Mouse (Mus musculus) small intestine, adult 2 months (tissue): Measurements from ENCODE around the gene Ubald1. TPM values are rescaled to one million over a fixed set of nuclear protein-coding genes. Genes with fewer than 3 reads are reported as not detected.

Source experiments
- H3K27ac ChIP-seq: fragments of 200-500 bp; 2 replicates; pipeline ENCODE4 v1.5.1; 2012; ENCODE audit warnings: low read depth, low read length, control low read depth, inconsistent platforms; ENCODE audit not compliant: insufficient read depth
- H3K27me3 ChIP-seq: fragments of 200-500 bp; 2 replicates; pipeline ENCODE4 v1.6.1; 2012; ENCODE audit warnings: mild to moderate bottlenecking, moderate library complexity, low read length, inconsistent platforms; ENCODE audit not compliant: control insufficient read depth, insufficient read depth
- H3K36me3 ChIP-seq: fragments of 200-500 bp; 2 replicates; pipeline ENCODE4 v1.6.1; 2012; ENCODE audit warnings: mild to moderate bottlenecking, low read length, control low read depth, inconsistent platforms; ENCODE audit not compliant: control insufficient read depth, insufficient read depth
- H3K4me1 ChIP-seq: fragments of 200-500 bp; 2 replicates; pipeline ENCODE4 v1.6.1; 2012; ENCODE audit warnings: low read length, inconsistent platforms, mixed read lengths; ENCODE audit not compliant: control insufficient read depth, insufficient read depth, insufficient read length
- H3K4me3 ChIP-seq: fragments of 200-500 bp; 2 replicates; pipeline ENCODE4 v1.5.1; 2012; ENCODE audit warnings: low read depth, mild to moderate bottlenecking, control low read depth, inconsistent platforms, low read length, moderate library complexity
- CTCF ChIP-seq: fragments of 200-500 bp; IDR thresholded peaks from 2 replicates; pipeline ENCODE4 v1.5.1; 2012; ENCODE audit warnings: low read depth, mild to moderate bottlenecking, control low read depth, inconsistent platforms, low read length, moderate library complexity, mixed read lengths; ENCODE audit not compliant: insufficient replicate concordance, insufficient read length; ENCODE audit errors: extremely low read depth
- POLR2A ChIP-seq: fragments of 200-500 bp; IDR thresholded peaks from 2 replicates; pipeline ENCODE4 v1.6.1; 2012; ENCODE audit warnings: low read depth, mild to moderate bottlenecking, control low read depth, inconsistent platforms, low read length, moderate library complexity
- WGBS: fragments of 180-500 bp; shearing (Covaris S2); methylation state at CpG from one replicate; pipeline ENCODE4 v1.1.7; 2018; 5-methylcytosine and 5-hydroxymethylcytosine counted together
- polyA plus RNA-seq: library from polyadenylated mRNA; depleted of rRNA; stranded (reverse); fragments of >200 nt; gene quantifications from 2 replicates; pipeline ENCODE4 v1.2.3, GENCODE M21; 2012

The Ubald1 gene
- polyA plus RNA-seq, 1 experiment = 37.1 TPM

DNA sequence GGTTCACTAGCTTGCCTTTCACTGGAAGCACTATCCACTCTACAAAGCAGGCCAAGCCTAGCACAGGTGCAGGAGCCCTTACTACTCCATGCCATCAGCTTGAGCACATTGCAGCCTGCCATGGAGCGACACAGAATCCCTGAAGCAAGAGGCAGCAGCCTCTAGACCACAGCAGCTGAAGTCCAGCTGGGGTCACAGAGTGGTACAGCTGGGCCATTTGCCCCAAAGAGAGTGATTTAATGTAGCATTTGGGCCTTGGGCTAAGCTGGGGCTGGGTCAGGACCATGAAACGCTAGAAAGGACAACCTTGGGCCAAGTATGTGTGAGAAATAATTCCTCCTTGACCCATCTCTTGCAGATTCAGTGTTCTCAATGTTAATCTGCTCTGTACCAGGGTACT lies 32.0 kb downstream of the Ubald1 start:
- WGBS = 90% methylated on average over 2 of the region's 2 CpGs
- H3K27me3 ChIP-seq = no peaks in the 10 kb centered on the region
- TF ChIP-seq POLR2A = no peak
- no peak for TF ChIP-seq CTCF
- H3K27ac ChIP-seq = no peak overlapping the region
- no peaks in the 10 kb centered on the region for H3K36me3 ChIP-seq
- H3K4me3 ChIP-seq = no peak overlapping the region
- H3K4me1 ChIP-seq = no peaks in the 10 kb centered on the region

DNA sequence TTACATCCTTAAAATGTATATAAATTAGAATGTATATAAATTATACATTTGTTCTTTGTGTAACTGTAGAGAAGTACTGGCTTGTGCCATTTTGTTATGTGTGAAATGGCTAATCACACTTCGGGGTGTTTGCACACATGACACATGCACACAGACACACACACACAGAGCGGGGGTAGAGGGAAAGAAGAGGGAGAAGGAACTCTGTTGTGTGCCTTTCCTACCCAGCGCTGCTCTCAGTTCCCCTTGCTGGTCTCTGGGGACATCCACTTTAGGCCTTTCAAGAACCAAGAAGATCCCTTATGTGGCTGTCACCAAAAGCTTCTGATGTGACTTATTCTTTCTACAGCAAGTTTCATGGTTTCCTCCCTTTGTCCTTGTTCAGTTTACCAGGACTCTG lies 33.1 kb downstream of the Ubald1 start:
- no peaks in the 10 kb centered on the region for H3K36me3 ChIP-seq
- no peak overlapping the region for H3K4me3 ChIP-seq
- WGBS = 82% methylated on average over 3 of the region's 3 CpGs
- H3K27me3 ChIP-seq = no peaks in the 10 kb centered on the region
- H3K27ac ChIP-seq = no peak overlapping the region
- no peak for TF ChIP-seq POLR2A
- no peak for TF ChIP-seq CTCF
- H3K4me1 ChIP-seq = no peaks in the 10 kb centered on the region

DNA sequence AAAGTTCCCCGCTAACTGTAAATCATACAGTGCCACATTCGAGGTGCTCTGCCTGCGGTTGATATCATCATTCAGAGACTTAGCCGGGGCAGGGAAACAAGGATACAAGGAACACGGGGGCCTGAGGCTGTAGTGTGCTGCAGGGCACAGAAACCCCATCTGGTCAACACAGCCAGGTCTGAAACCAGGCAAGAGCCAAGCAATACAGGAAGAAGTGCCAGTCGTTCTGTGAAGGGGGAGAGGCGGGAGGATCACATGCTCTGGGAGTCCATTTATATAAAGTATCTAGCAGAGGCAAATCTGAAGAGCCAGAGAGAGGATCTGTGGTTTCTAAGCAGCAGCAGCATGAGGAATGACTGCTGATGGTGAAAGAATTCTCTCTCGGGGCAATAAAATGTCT lies 39.9 kb downstream of the Ubald1 start:
- 66% methylated on average over 8 of the region's 8 CpGs for WGBS
- Histone ChIP-seq H3K4me3 (no peak overlapping the region), H3K36me3 (no peaks in the 10 kb centered on the region), H3K4me1 (no peaks in the 10 kb centered on the region), H3K27me3 (no peaks in the 10 kb centered on the region), H3K27ac (no peak overlapping the region)
- TF ChIP-seq POLR2A (no peak), CTCF (no peak)

DNA sequence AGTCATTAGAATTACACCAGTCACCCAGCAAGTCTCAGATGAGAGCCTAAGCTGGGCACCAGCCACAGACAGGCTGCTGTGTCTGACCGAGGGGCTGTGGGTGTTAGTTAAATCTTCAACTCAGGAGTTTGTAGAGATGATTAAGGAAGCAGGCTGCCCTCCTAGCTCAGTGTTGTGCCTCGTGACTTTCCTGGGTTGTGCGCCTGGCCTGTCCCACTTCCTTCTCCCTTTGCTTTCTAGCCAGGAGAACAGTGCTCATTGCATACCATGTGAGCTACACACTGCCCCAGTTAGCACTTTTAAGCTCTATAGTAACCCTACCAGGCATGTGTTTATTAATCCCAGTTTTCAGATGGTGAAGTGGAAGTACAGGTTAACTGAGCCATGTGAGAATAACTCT lies 40.6 kb downstream of the Ubald1 start:
- 82% methylated on average over 3 of the region's 3 CpGs for WGBS

DNA sequence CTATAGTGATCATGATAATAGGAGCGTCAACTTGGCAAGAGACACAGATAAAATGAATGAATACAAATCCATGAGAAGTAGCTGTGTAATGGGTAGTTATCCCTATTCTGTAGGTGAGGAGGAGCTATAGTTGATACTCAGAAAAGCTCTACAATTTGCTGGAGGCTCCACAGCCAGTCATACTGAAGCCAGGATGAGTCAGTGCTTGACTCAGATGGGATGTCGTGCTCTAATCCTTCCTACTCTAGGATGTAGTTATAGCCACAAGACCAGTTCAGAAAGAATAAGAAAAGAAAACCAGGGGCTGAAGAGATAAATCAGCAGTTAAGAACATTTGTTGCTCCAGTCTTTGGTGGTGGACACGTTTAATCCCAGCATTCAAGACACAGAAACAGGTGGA lies 42.5 kb downstream of the Ubald1 start:
- TF ChIP-seq POLR2A (no peak), CTCF (no peak)
- Histone ChIP-seq H3K4me3 (no peak overlapping the region), H3K36me3 (no peaks in the 10 kb centered on the region), H3K4me1 (no peaks in the 10 kb centered on the region), H3K27ac (no peak overlapping the region), H3K27me3 (no peaks in the 10 kb centered on the region)
- WGBS = 85% methylated on average over 3 of the region's 3 CpGs

More for the DNA sequence above, 40.6 kb downstream of the Ubald1 start:
- Histone ChIP-seq H3K27ac (no peak overlapping the region), H3K27me3 (no peaks in the 10 kb centered on the region), H3K4me3 (no peak overlapping the region), H3K36me3 (no peaks in the 10 kb centered on the region), H3K4me1 (no peaks in the 10 kb centered on the region)
- TF ChIP-seq POLR2A (no peak), CTCF (no peak)

DNA sequence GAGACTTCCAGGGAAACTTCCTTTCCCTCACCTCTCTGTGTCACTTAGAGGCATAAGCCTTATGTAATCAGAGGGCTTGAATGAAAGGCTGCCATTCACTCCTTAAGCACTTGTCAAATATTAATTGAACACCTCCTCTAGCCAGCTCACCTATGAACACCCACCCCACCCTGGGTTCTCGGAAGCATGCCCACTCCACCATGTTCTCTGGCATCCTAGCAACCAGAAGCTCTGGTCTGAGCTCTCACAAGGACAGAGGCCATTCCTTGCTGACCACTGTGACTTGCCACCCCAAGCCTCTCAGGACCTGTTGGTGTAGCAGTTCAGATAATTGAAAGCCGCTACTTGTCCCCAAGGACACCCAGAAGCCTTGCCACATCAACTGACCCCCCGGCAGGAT lies 44.9 kb downstream of the Ubald1 start, which contains the start of gene 4930562C15Rik:
Gene 4930562C15Rik, plus strand, starts transcription at position 226 of the 400 bp plus-strand sequence.
- Histone ChIP-seq H3K4me3 (no peak within 1 kb of the TSS), H3K27ac (no peak within 1 kb of the TSS), H3K27me3 (no peaks in the 10 kb centered on the region), H3K4me1 (no peaks in the 10 kb centered on the region), H3K36me3 (no peaks in the 10 kb centered on the region)
- 84% methylated on average over 3 of the region's 3 CpGs for WGBS
- TF ChIP-seq POLR2A (no peak), CTCF (no peak)

DNA sequence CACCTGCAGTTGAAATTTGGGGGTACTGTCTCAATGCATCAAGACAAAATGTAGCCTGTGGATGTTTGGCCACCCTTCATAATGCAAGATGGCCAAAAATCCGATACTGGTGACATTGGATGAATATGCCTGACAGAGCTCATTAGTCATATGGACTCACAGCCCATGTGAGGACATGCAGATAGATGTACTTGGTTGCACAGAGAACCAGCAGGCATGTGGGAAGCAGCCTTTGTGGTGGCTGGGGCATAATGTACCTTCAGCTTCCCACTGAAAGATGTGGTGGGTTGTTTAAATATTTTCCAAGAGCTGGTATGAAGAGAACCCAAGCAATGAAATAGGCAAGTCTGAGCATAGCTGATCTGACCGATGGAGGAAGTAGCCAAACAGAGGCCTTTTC lies 46.3 kb downstream of the Ubald1 start:
- H3K27me3 ChIP-seq = no peaks in the 10 kb centered on the region
- H3K4me1 ChIP-seq = no peaks in the 10 kb centered on the region
- WGBS = 81% methylated on average over 2 of the region's 2 CpGs
- no peak overlapping the region for H3K27ac ChIP-seq
- H3K36me3 ChIP-seq = no peaks in the 10 kb centered on the region
- TF ChIP-seq POLR2A (no peak), CTCF (no peak)
- H3K4me3 ChIP-seq = no peak overlapping the region

DNA sequence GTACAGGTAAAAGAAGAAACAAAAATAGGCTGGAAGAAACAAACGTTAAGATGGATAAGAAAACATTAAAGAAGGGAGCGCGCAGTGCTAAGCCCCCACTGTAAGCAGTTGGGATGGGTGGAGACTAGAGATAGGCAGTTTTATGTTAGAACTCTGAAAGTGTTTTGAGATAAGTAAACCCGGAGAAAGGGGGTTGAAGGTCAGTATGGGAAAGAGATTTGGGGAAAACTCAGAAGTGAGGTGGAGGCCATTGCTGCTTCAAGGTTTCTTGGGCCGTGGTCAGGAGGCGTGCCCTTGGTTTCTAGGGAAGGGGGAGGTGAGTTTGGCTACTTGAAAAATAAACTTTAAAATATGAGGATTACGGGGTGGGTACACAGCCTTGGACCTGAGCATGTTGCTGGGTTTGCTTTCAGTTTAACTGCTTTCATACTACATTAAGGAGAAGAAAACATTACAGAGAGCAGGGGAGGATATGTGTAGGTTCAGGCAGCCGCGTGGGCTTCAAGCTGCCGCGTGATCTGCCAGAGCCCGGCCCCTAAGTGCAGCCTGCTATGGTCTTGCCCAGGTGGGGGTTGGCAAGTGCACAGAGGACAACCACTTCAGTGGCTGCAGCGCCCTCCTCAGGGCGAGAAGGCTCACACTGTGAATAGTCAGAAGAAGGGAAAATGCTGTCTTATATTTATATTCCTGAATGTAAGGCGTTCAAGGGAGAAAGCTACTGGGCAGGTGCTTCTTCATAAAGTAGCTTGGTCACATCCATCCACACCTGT lies 48.3 kb downstream of the Ubald1 start:
- Histone ChIP-seq H3K36me3 (no peaks in the 10 kb centered on the region), H3K27ac (no peak overlapping the region), H3K4me3 (no peak overlapping the region), H3K27me3 (no peaks in the 10 kb centered on the region), H3K4me1 (no peaks in the 10 kb centered on the region)
- TF ChIP-seq POLR2A = no peak
- no peak for TF ChIP-seq CTCF
- WGBS = 40% methylated on average over 15 of the region's 15 CpGs
